Mouse (Mus musculus) stomach, postnatal 0 days (tissue): ENCODE measurements around the gene Smndc1.

Experiments
- CTCF ChIP-seq: IDR thresholded peaks from 2 replicates; pipeline ENCODE4 v1.5.1; 2016; ENCODE audit warnings: antibody characterized with exemption, low read depth, mild to moderate bottlenecking, moderate library complexity
- EP300 ChIP-seq: optimal IDR thresholded peaks from 2 replicates; pipeline ENCODE3; 2016; ENCODE audit warnings: antibody characterized with exemption

DNA sequence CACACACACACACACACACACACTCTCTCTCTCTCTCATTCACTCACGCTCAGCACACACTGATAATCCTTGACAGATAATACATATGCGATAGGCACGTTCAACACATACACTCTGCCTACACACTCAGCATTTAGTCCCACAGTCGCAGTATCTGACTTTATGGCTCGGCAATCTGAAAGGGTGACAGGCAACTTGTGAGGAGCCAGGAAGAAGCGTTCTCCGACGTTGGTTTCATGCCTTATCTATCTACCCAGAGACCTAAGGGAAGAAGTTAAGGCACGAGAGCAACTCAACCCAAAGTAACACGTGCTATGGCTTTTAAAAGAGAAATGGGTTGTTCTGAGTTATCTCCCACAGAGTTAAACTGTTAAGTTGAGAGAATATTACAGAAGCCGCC is 24.3 kb upstream of the Smndc1 start:
- TF ChIP-seq CTCF: no peak
- no peak for TF ChIP-seq EP300
